In the genomic region with DNA sequence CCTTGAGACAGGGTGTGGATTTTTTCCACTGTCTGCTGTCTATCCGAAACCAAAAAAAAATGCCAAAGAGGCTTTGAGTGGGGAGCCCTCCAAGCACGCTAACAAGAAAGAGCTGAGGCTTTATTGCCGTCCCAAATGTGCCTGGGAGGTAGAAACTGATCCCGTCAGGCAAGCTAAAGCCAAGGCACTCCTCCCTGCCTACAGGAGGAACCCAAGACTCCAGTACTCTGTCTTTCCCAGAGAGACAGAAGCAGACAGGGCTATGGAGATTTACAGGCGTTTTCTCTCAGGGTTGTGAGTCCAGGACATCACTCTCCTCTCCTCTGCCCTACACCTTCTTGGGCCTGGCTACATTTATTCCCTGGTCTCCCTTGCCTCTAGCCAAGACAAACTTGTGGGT, we compare ENCODE assay signal across 26 mouse cellular contexts. TPM values are rescaled to one million over a fixed set of nuclear protein-coding genes. Genes with fewer than 3 reads are reported as not detected.
DNase-seq lines count a peak whose midpoint lies in the region; ATAC-seq and TF ChIP-seq lines count a peak whose summit lies in the region.
"Had no signal": no experiment of that assay in that cellular context is flagged by ENCODE, and none has a peak within 500 bp of the region (broad histone marks: within the 10 kb centered on the region; RNA-seq: fewer than 3 reads in every experiment).

No protein-coding gene starts in this region.

- no peak overlapping the region for H3K27ac ChIP-seq in forebrain, embryonic 11.5 days (ENCODE audit: low read depth, low read length)
- no peak overlapping the region for H3K27ac ChIP-seq in forebrain, embryonic 15.5 days (replicated peaks)
- H3K27ac ChIP-seq in intestine, embryonic 15.5 days = 0 out of 2 replicates have a peak overlapping the region, but pooled peaks have one; percentile 13
- H3K27ac ChIP-seq in intestine, postnatal 0 days (ENCODE audit: low read depth, low read length) = no peak overlapping the region
- peak overlapping the region; percentile 47 for H3K27ac ChIP-seq in limb, embryonic 12.5 days
- no peak overlapping the region for H3K27ac ChIP-seq in limb, embryonic 10.5 days
- H3K27ac ChIP-seq in limb, embryonic 15.5 days = peak overlapping the region; percentile 69
- H3K27ac ChIP-seq: forebrain, embryonic 13.5 days; heart, embryonic 13.5 days; hindbrain, postnatal 0 days; liver, embryonic 14.5 days; macrophage; midbrain, embryonic 13.5 days; neural tube, embryonic 13.5 days had no signal

- no peaks in the 10 kb centered on the region for H3K36me3 ChIP-seq in forebrain, embryonic 11.5 days (ENCODE audit: control insufficient read depth, insufficient read depth, low read length)
- no peaks in the 10 kb centered on the region for H3K36me3 ChIP-seq in forebrain, embryonic 15.5 days
- no peaks in the 10 kb centered on the region for H3K36me3 ChIP-seq in intestine, embryonic 15.5 days
- H3K36me3 ChIP-seq in intestine, postnatal 0 days (ENCODE audit: control insufficient read depth, insufficient read depth) = no peaks in the 10 kb centered on the region
- H3K36me3 ChIP-seq in limb, embryonic 12.5 days = no peaks in the 10 kb centered on the region
- no peaks in the 10 kb centered on the region for H3K36me3 ChIP-seq in limb, embryonic 10.5 days
- H3K36me3 ChIP-seq in limb, embryonic 15.5 days = no peaks in the 10 kb centered on the region
- H3K36me3 ChIP-seq: G1E; heart, embryonic 13.5 days; midbrain, embryonic 13.5 days; neural tube, embryonic 13.5 days had no signal

- no peak overlapping the region for H3K4me3 ChIP-seq in forebrain, embryonic 11.5 days (ENCODE audit: low read depth, low read length)
- H3K4me3 ChIP-seq in forebrain, embryonic 15.5 days = no peak overlapping the region
- no peak overlapping the region for H3K4me3 ChIP-seq in intestine, embryonic 15.5 days (replicated peaks)
- H3K4me3 ChIP-seq in intestine, postnatal 0 days (ENCODE audit: low read depth, low read length) = no peak overlapping the region
- H3K4me3 ChIP-seq in limb, embryonic 12.5 days (replicated peaks) = no peak overlapping the region
- no peak overlapping the region for H3K4me3 ChIP-seq in limb, embryonic 10.5 days
- H3K4me3 ChIP-seq in limb, embryonic 15.5 days = no peak overlapping the region
- H3K4me3 ChIP-seq: forebrain, embryonic 13.5 days; heart, embryonic 13.5 days; midbrain, embryonic 13.5 days; neural tube, embryonic 13.5 days had no signal

- H3K4me2 ChIP-seq in forebrain, embryonic 11.5 days (ENCODE audit: low read depth, low read length, severe bottlenecking) = no peak overlapping the region
- no peak overlapping the region for H3K4me2 ChIP-seq in forebrain, embryonic 15.5 days (replicated peaks)
- no peak overlapping the region for H3K4me2 ChIP-seq in intestine, embryonic 15.5 days (replicated peaks)
- no peak overlapping the region for H3K4me2 ChIP-seq in intestine, postnatal 0 days (replicated peaks; ENCODE audit: low read depth)
- no peak overlapping the region for H3K4me2 ChIP-seq in limb, embryonic 12.5 days
- no peak overlapping the region; the same call in 1 of the 2 replicates for H3K4me2 ChIP-seq in limb, embryonic 15.5 days
- H3K4me2 ChIP-seq: forebrain, embryonic 13.5 days; heart, embryonic 13.5 days; midbrain, embryonic 13.5 days; neural tube, embryonic 13.5 days had no signal

- H3K9ac ChIP-seq in forebrain, embryonic 11.5 days (ENCODE audit: low read length) = no peak overlapping the region
- H3K9ac ChIP-seq in forebrain, embryonic 15.5 days (replicated peaks) = no peak overlapping the region
- no peak overlapping the region for H3K9ac ChIP-seq in intestine, embryonic 15.5 days
- no peak overlapping the region for H3K9ac ChIP-seq in intestine, postnatal 0 days (ENCODE audit: low read depth, low read length)
- no peak overlapping the region for H3K9ac ChIP-seq in limb, embryonic 12.5 days (replicated peaks)
- H3K9ac ChIP-seq in limb, embryonic 15.5 days = no peak overlapping the region
- H3K9ac ChIP-seq: forebrain, embryonic 13.5 days; heart, embryonic 13.5 days; liver, embryonic 14.5 days; midbrain, embryonic 13.5 days; neural tube, embryonic 13.5 days had no signal

- H3K4me1 ChIP-seq in forebrain, embryonic 11.5 days (replicated peaks; ENCODE audit: control insufficient read depth, insufficient read depth, low read length) = no peaks in the 10 kb centered on the region
- no peaks in the 10 kb centered on the region for H3K4me1 ChIP-seq in forebrain, embryonic 15.5 days
- H3K4me1 ChIP-seq in intestine, embryonic 15.5 days (replicated peaks) = peaks cover 3% of the 10 kb centered on the region; the same call in 1 of the 2 replicates
- H3K4me1 ChIP-seq in intestine, postnatal 0 days (replicated peaks; ENCODE audit: control insufficient read depth, insufficient read depth, low read length) = no peaks in the 10 kb centered on the region
- peaks cover 23% of the 10 kb centered on the region for H3K4me1 ChIP-seq in limb, embryonic 12.5 days (replicated peaks)
- H3K4me1 ChIP-seq in limb, embryonic 10.5 days = 0 out of 2 replicates have a peak, but pooled peaks cover 4% of the 10 kb centered on the region
- peaks cover 35% of the 10 kb centered on the region for H3K4me1 ChIP-seq in limb, embryonic 15.5 days
- H3K4me1 ChIP-seq: forebrain, embryonic 13.5 days; midbrain, embryonic 13.5 days had no signal

- no peaks in the 10 kb centered on the region for H3K9me3 ChIP-seq in forebrain, embryonic 11.5 days (ENCODE audit: control insufficient read depth, low read length)
- H3K9me3 ChIP-seq in forebrain, embryonic 15.5 days = no peaks in the 10 kb centered on the region
- H3K9me3 ChIP-seq in intestine, embryonic 15.5 days = no peaks in the 10 kb centered on the region
- no peaks in the 10 kb centered on the region for H3K9me3 ChIP-seq in intestine, postnatal 0 days (ENCODE audit: control insufficient read depth)
- H3K9me3 ChIP-seq in limb, embryonic 12.5 days = no peaks in the 10 kb centered on the region
- no peaks in the 10 kb centered on the region for H3K9me3 ChIP-seq in limb, embryonic 10.5 days (replicated peaks)
- no peaks in the 10 kb centered on the region for H3K9me3 ChIP-seq in limb, embryonic 15.5 days
- H3K9me3 ChIP-seq: forebrain, embryonic 13.5 days; heart, embryonic 13.5 days; midbrain, embryonic 13.5 days; neural tube, embryonic 13.5 days had no signal

- no peaks in the 10 kb centered on the region for H3K27me3 ChIP-seq in forebrain, embryonic 11.5 days (ENCODE audit: control insufficient read depth, insufficient read depth, low read length)
- H3K27me3 ChIP-seq in forebrain, embryonic 15.5 days = no peaks in the 10 kb centered on the region
- H3K27me3 ChIP-seq in intestine, embryonic 15.5 days (replicated peaks) = no peaks in the 10 kb centered on the region
- no peaks in the 10 kb centered on the region for H3K27me3 ChIP-seq in intestine, postnatal 0 days (replicated peaks; ENCODE audit: control insufficient read depth, insufficient read depth, low read length)
- H3K27me3 ChIP-seq in limb, embryonic 12.5 days = no peaks in the 10 kb centered on the region
- H3K27me3 ChIP-seq in limb, embryonic 10.5 days (ENCODE audit: low read depth, poor library complexity, severe bottlenecking) = no peaks in the 10 kb centered on the region
- no peaks in the 10 kb centered on the region for H3K27me3 ChIP-seq in limb, embryonic 15.5 days
- H3K27me3 ChIP-seq: forebrain, embryonic 13.5 days; heart, embryonic 13.5 days; midbrain, embryonic 13.5 days; neural tube, embryonic 13.5 days; Patski had no signal

- peak; percentile 33 for DNase-seq in forebrain, embryonic 11.5 days (ENCODE audit: low spot score)
- no peak for DNase-seq in limb, embryonic 10.5 days (ENCODE audit: low spot score)
- DNase-seq in right cerebral cortex, postnatal 10 days (ENCODE audit: low spot score in 2 of 2) = no peak
- DNase-seq: adrenal gland, postnatal 10 days; cerebellum, adult 8-10 months; cerebellum, postnatal 25 days; heart, postnatal 10 days; kidney, adult 8-10 months; layer of hippocampus, postnatal 36 days; liver; lung, adult 2 months; lung, postnatal 10 days had no signal

- TF ChIP-seq CTCF in intestine, postnatal 0 days (IDR thresholded peaks at IDR 0.05; ENCODE audit: low read depth) = no peak

- 74% methylated on average over 5 of the region's 5 CpGs for WGBS in forebrain, embryonic 11.5 days
- 73% methylated on average over 5 of the region's 5 CpGs for WGBS in forebrain, embryonic 15.5 days
- 65% methylated on average over 5 of the region's 5 CpGs for WGBS in intestine, embryonic 15.5 days
- WGBS in intestine, postnatal 0 days = 73% methylated on average over 5 of the region's 5 CpGs
- WGBS in limb, embryonic 12.5 days = 43% methylated on average over 5 of the region's 5 CpGs
- 62% methylated on average over 5 of the region's 5 CpGs for WGBS in limb, embryonic 10.5 days
- 25% methylated on average over 5 of the region's 5 CpGs for WGBS in limb, embryonic 15.5 days

- no peak for ATAC-seq in forebrain, embryonic 11.5 days (replicated peaks; ENCODE audit: low FRiP score)
- ATAC-seq in forebrain, embryonic 15.5 days (replicated peaks) = no peak
- ATAC-seq in intestine, embryonic 15.5 days = no peak
- ATAC-seq in intestine, postnatal 0 days = no peak
- ATAC-seq in limb, embryonic 12.5 days (ENCODE audit: insufficient number of reproducible peaks, insufficient read depth, low FRiP score, low TSS enrichment, low read depth) = no peak
- ATAC-seq in limb, embryonic 15.5 days (ENCODE audit: insufficient number of reproducible peaks, low FRiP score, low TSS enrichment, low read depth) = no peak
- ATAC-seq: forebrain, embryonic 13.5 days; hindbrain, postnatal 0 days; midbrain, embryonic 13.5 days; Patski had no signal

RNA-seq across cellular contexts. Expression of a gene that starts 32.3 kb away (rescaled TPM):
- polyA plus RNA-seq in forebrain, embryonic 11.5 days (2014; fragmentation: Nextera tagmentation; extraction: Ambion mirVana) = 0.24 and 0.33 TPM in 2 replicates
- polyA plus RNA-seq in forebrain, embryonic 15.5 days (2015; fragmentation: Nextera tagmentation; extraction: Ambion mirVana) = not detected in 2 replicates
- polyA plus RNA-seq in intestine, embryonic 15.5 days (2015; fragmentation: Nextera tagmentation; extraction: Ambion mirVana) = 3.9 TPM in 2 replicates
- 2.0 and 2.7 TPM in 2 replicates for polyA plus RNA-seq in intestine, postnatal 0 days (2015; fragmentation: Nextera tagmentation; extraction: Ambion mirVana)
- 0.69 and 0.72 TPM in 2 replicates for polyA plus RNA-seq in limb, embryonic 12.5 days (2016; fragmentation: Nextera tagmentation; extraction: Ambion mirVana)
- polyA plus RNA-seq in limb, embryonic 10.5 days (2016; fragmentation: Nextera tagmentation; extraction: Ambion mirVana) = 0.15 and 0.49 TPM in 2 replicates
- polyA plus RNA-seq in limb, embryonic 15.5 days (2015; fragmentation: Nextera tagmentation; extraction: Ambion mirVana) = 0.96 and 1.3 TPM in 2 replicates
- polyA plus RNA-seq: forebrain, embryonic 13.5 days; G1E; midbrain, embryonic 13.5 days; neural tube, embryonic 13.5 days; Patski had no signal

Comparison
In these comparisons a context has a peak if more than half of its experiments do, and no peak if none do; other contexts are left out.
1. H3K27ac ChIP-seq: peak in intestine, embryonic 15.5 days (single experiment), limb, embryonic 12.5 days (single experiment) and limb, embryonic 15.5 days (single experiment); none in forebrain, embryonic 11.5 days (single experiment), forebrain, embryonic 15.5 days (single experiment), intestine, postnatal 0 days (single experiment) and limb, embryonic 10.5 days (single experiment).